Mouse (Mus musculus): ENCODE measurements around the gene Safb2.

Safb2 gene

DNA sequence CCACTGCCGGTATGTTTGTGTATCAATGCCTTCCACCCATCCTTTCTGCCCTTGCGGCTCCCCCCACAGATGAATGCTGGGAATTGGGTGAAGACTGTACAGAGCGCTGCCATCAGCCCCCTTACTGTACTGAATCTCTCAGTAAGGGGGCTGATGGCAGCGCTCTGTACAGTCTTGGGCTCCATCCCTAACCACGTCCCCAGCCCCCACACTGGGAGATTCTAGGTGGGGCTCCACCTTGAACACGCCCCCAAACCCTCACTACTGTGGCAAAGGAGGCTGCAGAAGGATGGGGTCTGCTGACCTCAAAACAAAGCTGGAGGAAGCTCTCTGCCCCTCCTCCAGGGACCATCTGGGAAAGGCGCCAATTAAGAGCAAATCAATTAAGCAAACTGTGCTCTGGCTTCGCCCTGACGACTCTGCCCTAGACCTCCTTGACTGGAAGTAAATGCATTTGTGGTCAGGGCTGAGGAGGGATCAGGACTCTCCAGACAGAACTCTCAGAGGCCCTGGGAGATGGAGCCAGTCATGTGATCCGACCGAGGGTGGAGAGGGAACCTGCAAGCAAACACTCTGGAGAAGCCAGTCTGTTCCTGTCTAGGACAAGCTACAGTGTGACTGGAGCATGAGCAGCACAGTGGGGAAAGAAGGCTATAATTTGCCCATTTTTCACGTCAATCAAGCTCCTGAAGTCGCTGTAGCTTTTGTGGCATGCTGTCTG is 68.5 kb downstream of the Safb2 start:
- no peak for DNase-seq (ENCODE audit: low read depth)

DNA sequence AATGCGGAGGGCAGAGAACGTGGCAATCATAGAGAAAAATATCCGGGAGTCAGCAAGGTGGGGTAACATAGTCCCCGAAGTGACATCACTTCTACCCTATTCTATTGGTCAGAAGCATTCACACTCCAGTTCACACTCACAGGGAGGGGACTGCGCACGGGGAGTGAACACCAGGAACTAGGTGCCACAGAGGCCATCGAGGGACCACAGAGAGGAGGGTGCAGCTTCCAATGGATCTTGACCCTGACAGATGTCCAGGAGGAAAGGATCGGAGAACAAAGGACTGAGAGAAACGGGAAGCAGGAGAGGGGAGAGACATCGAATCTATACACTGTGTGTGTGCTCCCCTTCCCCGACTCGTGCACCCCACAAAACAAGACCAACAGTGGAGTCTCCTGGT is 69.5 kb downstream of the Safb2 start:
- no peak for DNase-seq (ENCODE audit: low read depth)

DNA sequence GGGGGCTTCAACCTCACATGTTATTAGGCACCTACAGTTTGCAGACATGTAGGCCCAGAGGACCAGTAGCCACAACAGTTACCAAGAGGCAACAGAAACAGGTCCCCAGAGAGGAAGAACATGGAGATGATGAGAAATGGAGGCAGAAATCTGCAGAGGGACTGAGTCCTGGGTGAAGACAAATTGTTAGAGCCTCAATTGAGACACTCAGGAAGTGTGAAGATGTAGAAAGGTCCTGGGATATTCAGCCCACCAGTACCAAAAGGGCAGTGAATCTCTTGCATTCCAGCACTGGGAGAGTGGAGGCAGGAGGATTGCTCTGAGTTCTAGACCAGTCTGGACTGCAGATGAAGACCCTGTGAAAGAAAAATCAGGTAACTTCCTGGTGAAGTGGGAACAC is 70.1 kb downstream of the Safb2 start:
- DNase-seq (ENCODE audit: low read depth) = no peak

DNA sequence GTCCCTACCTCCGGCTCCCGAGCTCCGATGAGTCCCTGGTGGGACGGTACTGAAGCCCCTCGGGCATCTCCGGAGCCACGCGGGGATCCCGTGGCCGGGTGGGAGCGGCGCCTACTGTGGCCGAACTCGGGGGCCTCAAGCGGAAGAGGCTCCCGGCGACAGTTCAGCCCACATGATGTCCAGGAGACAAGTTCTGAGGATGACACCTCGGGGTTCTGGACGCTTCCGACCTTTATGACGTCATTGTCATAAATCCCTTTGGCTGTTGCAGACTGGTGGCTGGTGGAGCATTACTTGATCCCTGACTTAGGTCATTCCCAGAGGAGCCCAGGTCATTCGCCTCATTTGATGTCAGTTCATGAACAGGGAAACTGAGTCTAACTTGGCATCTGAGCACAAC is 72.1 kb downstream of the Safb2 start, which contains the start of gene Znrf4:
Znrf4 (minus strand) TSS at position 122 of the 400 bp plus-strand sequence.
- DNase-seq (ENCODE audit: low read depth) = no peak

DNA sequence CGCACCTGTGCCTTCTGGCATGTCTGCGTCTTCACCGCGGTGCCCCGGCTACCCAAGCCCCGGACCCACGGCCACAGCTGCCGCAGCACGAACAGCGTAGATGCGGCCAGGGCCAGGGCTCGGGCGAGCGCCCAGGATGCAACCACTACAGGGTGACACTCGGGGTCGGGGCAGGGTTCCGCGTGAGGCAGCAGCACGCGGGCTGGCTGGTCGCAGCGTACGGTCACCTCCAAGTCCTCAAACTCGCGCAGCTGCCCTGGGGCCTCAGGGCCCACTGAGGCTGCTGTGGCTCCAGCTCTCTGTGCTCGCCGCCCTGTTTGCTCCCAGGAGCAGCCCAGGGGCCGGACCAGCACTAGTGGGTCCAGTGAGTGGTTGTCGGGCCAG is 72.7 kb downstream of the Safb2 start:
- DNase-seq (ENCODE audit: low read depth) = no peak

DNA sequence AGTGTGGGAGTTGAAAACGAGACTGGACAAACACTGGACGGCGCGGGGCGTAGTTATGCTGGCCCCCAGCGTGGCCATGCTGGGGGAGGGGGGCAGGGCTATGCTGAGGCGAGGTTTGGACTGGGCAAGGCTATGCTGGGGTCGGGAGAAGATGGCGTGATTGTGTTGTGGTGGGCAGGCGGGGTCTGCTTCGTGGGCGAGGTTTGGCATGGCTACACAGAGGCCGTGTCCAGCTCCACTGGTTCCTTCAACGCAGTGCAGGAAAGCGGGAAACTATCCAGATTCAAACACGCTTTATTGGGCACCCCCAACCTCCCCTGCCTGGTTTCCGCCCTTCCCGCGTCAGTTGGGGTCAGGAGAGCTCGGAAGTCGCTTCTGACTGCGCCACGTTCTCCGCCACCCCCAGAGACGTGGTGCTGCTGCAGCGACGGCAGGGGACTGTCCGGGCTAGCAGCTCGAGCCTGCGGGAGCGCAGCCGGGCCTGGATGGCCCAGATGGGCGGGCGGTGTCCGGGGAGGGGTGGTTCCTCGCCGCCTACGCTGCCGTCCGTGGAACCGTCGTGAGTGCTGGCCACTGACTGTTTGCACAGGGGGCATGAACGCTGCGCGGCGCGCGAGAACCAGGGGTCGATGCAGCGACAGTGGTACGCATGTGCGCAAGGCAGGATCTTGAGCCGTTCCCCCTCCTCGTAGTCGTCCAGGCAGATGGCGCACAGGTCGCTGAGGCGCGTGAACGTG is 73.2 kb downstream of the Safb2 start:
- no peak for DNase-seq (ENCODE audit: low read depth)
